Mouse (Mus musculus) CD8-positive naive resting alpha-beta T cell, adult 2 months (primary cell): ENCODE data around the gene Fat3.

Experiments used
- DNase-seq, 2 experiments: peaks; one replicate each; pipeline ENCODE4 v3.0.0; 2022; ENCODE audit warnings: low read depth in 2 of 2, low spot score in 2 of 2

The Fat3 gene

DNA sequence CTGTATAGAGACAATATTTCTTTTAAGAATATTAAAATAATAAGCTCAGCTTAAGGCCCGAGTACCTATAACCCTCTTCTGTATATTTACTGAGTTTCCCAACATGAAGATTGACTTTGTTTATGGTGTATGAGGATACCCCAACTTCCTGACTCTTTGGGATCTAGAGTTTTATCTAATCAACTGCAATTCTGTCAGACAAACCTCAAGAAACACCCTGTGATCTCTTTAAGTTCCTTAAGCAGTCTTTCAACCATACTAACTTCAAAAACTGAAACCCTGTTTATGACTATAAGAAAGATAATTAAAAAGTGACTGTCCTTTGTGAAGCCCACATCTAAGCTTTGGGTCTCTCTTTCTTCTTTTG, 546.8 kb downstream of the Fat3 start:
- DNase-seq: no peak

DNA sequence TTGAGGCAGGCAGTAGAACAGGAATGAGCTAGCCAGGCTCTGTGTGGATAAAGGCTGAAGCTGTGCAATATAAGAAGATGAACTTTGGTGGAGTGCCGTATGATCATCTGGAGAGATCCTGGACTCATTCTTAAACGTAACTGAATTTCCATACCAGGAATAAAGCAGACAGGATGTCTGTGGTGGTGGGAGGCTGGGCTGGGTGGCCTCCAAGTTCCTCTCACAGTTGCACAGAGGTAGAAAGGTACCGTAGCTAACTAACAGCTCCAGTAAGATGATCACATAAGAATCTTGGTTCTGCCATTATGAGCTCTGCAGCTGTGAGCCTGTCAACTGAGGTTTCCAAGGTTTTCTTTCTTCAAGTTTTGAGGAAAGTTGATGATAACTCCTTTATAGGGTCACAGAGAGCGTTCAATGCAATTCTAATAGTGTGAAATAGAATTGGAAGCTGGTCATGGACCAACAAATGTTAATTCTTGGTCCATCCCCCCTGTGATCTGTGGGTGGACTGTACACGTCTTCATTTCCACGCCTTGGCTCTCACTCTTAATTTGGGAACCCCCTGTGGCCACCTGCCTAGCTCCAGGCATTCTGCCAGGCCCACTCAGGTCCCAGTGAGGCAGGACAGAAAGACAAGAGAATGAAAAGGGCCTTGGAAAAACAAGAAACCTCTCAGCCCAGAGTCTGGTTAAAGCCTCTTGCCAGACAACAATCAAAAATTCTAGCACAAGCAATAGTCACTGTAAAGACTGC, 547.3 kb downstream of the Fat3 start:
- no peak for DNase-seq

GRCm38 (mm10) chr9:15948086-15948485, 553.0 kb downstream of the Fat3 start:
- DNase-seq: no peak

DNA sequence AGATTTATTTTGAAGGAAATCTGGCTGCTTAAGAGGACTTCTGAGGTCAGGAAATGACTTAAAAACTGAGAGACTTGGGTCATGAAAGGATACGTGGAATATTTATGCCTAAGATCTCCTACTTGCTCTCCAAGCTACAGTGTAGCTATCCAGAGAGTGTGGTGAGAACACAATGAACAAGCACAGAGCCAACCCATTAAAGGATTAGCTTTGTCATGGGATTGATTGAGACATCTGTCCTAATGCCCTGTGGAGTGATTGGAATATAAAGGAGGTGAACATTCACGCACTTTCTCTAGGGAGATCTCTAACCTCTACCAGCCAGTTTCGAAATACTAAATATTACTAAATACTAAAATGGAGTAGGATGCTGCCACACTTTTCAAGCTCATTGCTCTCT, 556.9 kb downstream of the Fat3 start:
- no peak for DNase-seq

- DNase-seq: no peak
Measured at GRCm38 (mm10) chr9:15943486-15944153, 557.5 kb downstream of the Fat3 start.

GRCm38 (mm10) chr9:15941818-15942217, 559.3 kb downstream of the Fat3 start:
- DNase-seq: no peak

- no peak for DNase-seq
Measured at GRCm38 (mm10) chr9:15940933-15941673, 560.0 kb downstream of the Fat3 start.

DNA sequence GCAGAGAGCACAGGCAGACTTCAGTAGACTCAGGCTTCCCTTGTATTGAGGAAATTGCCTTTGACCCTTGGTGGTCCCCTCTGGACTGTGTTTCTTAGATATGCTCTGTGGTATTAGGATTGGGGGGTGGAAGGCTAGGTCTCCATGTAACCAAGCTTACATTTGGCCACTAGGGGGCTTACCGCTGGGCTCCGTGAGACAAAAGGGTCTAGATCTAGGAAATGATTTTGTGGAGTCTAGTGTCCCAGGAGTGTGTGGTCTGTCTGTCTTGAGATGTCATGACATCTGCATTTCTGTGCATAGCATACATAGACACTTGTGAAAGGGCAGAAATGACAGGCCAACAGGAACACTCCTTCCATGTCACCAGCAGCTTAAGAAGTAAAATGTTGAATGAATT, 561.5 kb downstream of the Fat3 start:
- DNase-seq: no peak

DNA sequence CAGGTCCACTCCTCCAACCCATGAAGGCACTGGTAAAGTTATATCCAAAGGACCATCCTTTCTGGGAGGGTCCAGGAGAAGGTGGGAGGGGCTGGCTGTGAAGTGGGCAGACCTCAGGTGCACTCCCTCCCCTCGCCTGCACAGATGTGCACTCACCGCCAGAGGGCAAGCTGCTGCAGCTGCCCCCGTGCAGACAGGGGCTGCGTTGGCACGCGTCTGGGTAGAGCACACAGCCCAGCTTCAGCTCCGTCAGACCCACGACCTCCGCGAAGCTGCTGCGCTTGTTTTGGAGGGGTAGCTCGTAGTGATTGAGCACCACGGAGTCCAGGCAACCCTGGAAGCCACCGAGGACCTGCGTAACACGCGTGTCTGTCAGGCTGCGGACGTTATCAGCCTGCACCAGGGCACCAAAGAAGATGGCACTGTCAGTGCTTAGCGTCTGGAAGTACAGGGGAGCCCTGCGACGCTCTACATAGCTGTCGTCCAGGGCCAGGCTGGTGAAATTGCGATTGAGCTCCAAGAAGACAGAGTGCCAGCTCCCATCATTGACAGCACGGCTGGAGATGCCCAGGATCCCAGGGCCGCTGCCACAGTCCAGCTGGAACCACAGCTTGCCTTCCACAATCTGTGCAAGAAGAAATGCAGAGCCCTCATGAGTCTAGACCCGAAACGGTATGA, 563.1 kb downstream of the Fat3 start:
- no peak for DNase-seq

- DNase-seq: no peak
Measured at GRCm38 (mm10) chr9:15930928-15931443, 570.1 kb downstream of the Fat3 start.

- no peak for DNase-seq
Measured at GRCm38 (mm10) chr9:15928331-15928730, 572.8 kb downstream of the Fat3 start.

GRCm38 (mm10) chr9:15927378-15928083, 573.6 kb downstream of the Fat3 start:
- no peak for DNase-seq

DNA sequence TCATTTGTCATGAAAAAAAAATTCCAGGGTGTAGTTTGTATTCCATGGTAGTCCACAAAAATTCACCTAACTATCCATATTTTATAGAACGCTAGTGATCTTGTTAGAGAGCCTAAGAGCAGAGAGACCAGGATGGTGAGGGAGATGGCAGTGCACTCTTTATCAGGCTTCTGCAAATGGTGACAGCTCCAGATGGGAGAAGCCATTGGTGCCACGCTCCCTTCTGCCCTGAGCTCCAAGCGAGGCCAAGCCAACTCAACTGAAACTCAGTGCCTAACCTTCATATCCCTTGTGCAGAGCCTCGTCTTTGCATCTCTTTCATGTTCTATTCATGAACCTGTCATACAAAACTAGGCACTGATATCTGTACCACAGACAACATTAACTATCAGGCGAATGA, 575.8 kb downstream of the Fat3 start:
- DNase-seq: no peak

GRCm38 (mm10) chr9:15920271-15920670, 580.8 kb downstream of the Fat3 start:
- DNase-seq: no peak

GRCm38 (mm10) chr9:15919373-15920005, 581.6 kb downstream of the Fat3 start:
- no peak for DNase-seq

DNA sequence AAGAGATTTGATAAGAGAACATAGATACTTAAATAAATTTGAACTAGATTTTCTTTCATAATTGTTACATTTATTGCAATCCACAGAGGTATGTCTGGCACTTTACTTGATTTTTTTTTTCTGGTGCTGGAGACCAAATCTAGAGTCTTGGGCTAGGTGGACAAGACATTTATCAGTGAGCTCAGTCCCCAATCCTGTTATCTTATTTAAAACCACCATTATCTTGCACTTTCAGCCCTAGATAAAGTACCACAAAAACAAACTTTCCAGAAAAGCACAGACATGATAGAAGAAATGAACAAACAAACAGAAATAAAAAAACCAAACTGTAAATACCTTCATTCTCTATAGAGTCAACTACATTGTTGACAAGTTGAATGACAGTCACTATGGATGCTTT, 584.5 kb downstream of the Fat3 start:
- DNase-seq: no peak

- DNase-seq: no peak
Measured at GRCm38 (mm10) chr9:15912735-15913134, 588.4 kb downstream of the Fat3 start.

DNA sequence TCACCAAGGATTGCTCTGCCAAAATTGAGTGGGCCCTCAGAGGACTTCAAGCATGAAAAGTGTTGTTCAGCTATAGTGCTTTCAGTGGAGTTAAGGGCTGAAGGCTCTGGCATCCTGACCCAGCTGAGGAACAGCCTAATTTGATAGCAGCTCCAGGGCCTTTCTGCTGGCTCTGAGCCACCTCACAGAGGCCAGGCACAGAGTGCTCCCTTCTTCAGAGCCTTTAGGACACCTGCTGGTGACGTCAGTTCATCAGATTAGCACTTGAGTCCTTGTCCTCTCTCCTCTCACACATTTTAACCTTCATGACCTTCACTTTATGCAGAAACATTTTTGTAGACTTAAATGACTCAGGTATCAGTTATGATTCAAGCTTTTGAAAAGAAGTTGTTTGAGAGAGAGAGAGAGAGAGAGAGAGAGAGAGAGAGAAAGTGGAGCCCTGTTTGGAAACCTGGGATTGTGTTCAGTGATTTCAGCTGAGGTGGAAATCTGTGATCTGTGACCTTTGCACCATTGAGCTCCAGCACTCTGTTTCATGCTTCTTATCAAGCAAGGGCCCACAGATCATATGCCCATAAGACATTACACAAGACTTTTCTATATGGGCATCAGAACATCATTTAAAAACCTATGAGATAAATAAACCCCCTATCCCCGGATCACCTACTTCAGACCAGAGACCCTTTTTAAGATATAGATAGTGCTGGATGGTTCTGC, 591.5 kb downstream of the Fat3 start:
- no peak for DNase-seq

DNA sequence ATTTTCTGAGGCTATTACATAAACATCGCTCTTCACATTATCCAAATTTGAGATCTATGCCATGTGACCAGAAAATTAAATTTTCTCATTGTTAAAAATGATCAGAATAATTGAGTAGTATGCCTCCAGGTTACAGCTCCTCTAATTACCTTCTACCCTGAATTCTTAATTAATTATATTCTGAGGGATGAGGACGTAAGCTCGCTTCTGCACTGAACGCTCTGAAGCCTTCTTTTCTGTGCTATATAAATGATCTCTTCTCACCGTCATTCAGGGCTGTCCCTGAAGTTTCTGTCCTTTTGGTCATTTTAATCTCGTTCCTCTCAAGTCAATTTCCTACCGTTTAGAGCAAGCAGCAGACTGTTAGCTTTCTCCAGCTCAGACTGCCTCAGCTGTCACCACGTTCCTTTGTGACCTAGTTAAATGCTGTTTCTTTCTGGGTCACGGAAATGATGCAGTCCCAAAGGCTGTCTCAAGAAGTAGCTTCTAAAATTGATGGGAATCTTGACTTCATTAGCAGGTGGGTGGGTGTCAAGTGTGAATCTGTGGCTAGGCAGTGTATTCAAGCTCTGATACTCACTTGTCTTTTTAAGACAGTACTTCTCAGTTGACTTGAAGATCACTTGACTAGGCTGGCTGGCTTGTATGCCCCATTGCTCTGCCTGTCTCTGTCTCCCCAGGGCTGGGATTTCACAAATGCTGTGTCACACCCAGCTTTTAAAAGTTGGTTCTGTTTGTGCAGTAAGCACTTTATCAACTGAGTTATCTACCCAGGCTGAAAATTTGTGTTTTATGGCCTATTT, 596.9 kb downstream of the Fat3 start:
- DNase-seq: no peak
